Mouse (Mus musculus) C2C12 (cell line): ENCODE results near the gene Arrdc3.

Source experiments
- CTCF ChIP-seq: IDR thresholded peaks from one replicate; pipeline ENCODE4 v1.5.1; 2011; ENCODE audit not compliant: control insufficient read depth, insufficient read depth, insufficient read length
- MAX ChIP-seq: IDR thresholded peaks from one replicate; pipeline ENCODE4 v1.6.1; 2011; ENCODE audit warnings: mild to moderate bottlenecking, control low read depth

DNA sequence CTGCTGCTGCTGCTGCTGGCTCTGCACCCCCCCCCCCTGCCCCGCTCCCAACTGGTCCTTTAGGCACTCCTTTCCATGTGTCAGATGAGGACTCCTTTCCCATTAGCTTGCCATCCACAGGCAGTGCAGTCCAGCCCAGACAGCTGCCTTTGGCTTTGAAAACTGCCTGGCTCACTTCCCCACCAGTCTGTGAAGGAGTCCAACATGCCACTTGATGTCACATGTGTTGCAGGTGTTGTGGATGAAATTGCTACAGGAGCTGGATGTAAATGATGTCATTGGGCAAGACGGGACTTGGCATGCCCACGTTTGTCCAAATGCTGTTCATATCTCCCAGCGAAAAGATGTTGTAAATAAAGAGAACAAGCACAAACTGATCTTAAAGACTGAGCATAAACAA lies 56.0 kb downstream of the Arrdc3 start:
- no peak for TF ChIP-seq CTCF
- no peak for TF ChIP-seq MAX
